Mouse (Mus musculus) thymus, adult 2 months (tissue): ENCODE results near the gene Gtf2h1. TPM values are rescaled to one million over a fixed set of nuclear protein-coding genes. Genes with fewer than 3 reads are reported as not detected.

Source experiments
- DNase-seq: peaks from one replicate; pipeline ENCODE4 v3.0.0; 2021
- H3K27ac ChIP-seq: fragments of 200-500 bp; 2 replicates; pipeline ENCODE4 v1.5.1; 2012; ENCODE audit warnings: low read length, control low read depth; ENCODE audit not compliant: control insufficient read depth, insufficient read depth
- H3K27me3 ChIP-seq: fragments of 200-500 bp; 2 replicates; pipeline ENCODE4 v1.6.1; 2012; ENCODE audit warnings: mild to moderate bottlenecking, low read length, moderate library complexity, mixed read lengths; ENCODE audit not compliant: control insufficient read depth, insufficient read depth
- H3K36me3 ChIP-seq: fragments of 200-500 bp; 2 replicates; pipeline ENCODE4 v1.6.1; 2012; ENCODE audit warnings: mild to moderate bottlenecking, low read length, moderate library complexity; ENCODE audit not compliant: control insufficient read depth, insufficient read depth
- H3K4me1 ChIP-seq: fragments of 200-500 bp; replicated peaks from 2 replicates; pipeline ENCODE4 v1.6.1; 2012; ENCODE audit warnings: low read length; ENCODE audit not compliant: control insufficient read depth, insufficient read depth
- H3K4me3 ChIP-seq: fragments of 200-500 bp; 2 replicates; pipeline ENCODE4 v1.5.1; 2012; ENCODE audit warnings: mild to moderate bottlenecking, low read length, control low read depth, moderate library complexity; ENCODE audit not compliant: control insufficient read depth, insufficient read depth
- CTCF ChIP-seq: fragments of 200-500 bp; IDR thresholded peaks from 2 replicates; pipeline ENCODE4 v1.5.1; 2012; ENCODE audit warnings: mild to moderate bottlenecking, control low read depth, low read length, moderate library complexity, borderline replicate concordance; ENCODE audit not compliant: control insufficient read depth, poor library complexity, insufficient read depth; ENCODE audit errors: extremely low read depth
- POLR2A ChIP-seq: fragments of 200-500 bp; IDR thresholded peaks from 2 replicates; pipeline ENCODE4 v1.6.1; 2012; ENCODE audit warnings: mild to moderate bottlenecking, low read length, control low read depth, moderate library complexity; ENCODE audit not compliant: control insufficient read depth, poor library complexity, insufficient read depth; ENCODE audit errors: extremely low read depth
- WGBS: fragments of 180-500 bp; shearing (Covaris S2); methylation state at CpG from one replicate; pipeline ENCODE4 v1.1.7; 2018; 5-methylcytosine and 5-hydroxymethylcytosine counted together
- polyA plus RNA-seq: library from polyadenylated mRNA; depleted of rRNA; stranded (reverse); fragments of >200 nt; gene quantifications from 2 replicates; pipeline ENCODE4 v1.2.3, GENCODE M21; 2012

Gene Gtf2h1
- polyA plus RNA-seq, 1 experiment: 14.4 TPM

GRCm38 (mm10) chr7:46764672-46765071 lies 31.2 kb upstream of the Gtf2h1 start:
- WGBS: 96% methylated on average over 8 of the region's 8 CpGs
- H3K27ac ChIP-seq: no peak overlapping the region
- DNase-seq: no peak
- TF ChIP-seq POLR2A (no peak), CTCF (no peak)
- H3K4me1 ChIP-seq: no peaks in the 10 kb centered on the region
- peaks cover 43% of the 10 kb centered on the region for H3K36me3 ChIP-seq
- H3K4me3 ChIP-seq: no peak overlapping the region
- no peaks in the 10 kb centered on the region; the same call in 1 of the 2 replicates for H3K27me3 ChIP-seq

- DNase-seq: no peak
- peaks cover 50% of the 10 kb centered on the region for H3K36me3 ChIP-seq
- no peaks in the 10 kb centered on the region; the same call in 1 of the 2 replicates for H3K27me3 ChIP-seq
- no peak overlapping the region for H3K4me3 ChIP-seq
- TF ChIP-seq CTCF (no peak), POLR2A (no peak)
- H3K27ac ChIP-seq: no peak overlapping the region
- no peaks in the 10 kb centered on the region for H3K4me1 ChIP-seq
Measured at GRCm38 (mm10) chr7:46767371-46767770, 28.5 kb upstream of the Gtf2h1 start.

- no peak overlapping the region for H3K27ac ChIP-seq
- 96% methylated on average over 7 of the region's 7 CpGs for WGBS
- no peak for TF ChIP-seq POLR2A
- TF ChIP-seq CTCF: no peak
- no peak overlapping the region for H3K4me3 ChIP-seq
- no peak for DNase-seq
- H3K27me3 ChIP-seq: no peaks in the 10 kb centered on the region; the same call in 1 of the 2 replicates
- H3K36me3 ChIP-seq: peaks cover 52% of the 10 kb centered on the region
- no peaks in the 10 kb centered on the region for H3K4me1 ChIP-seq
Measured at GRCm38 (mm10) chr7:46768451-46768850, 27.5 kb upstream of the Gtf2h1 start.

- TF ChIP-seq CTCF (peak; percentile 39; the same call in 1 of the 2 replicates), POLR2A (no peak)
- H3K27me3 ChIP-seq: no peaks in the 10 kb centered on the region
- DNase-seq: peak; percentile 26
- no peak overlapping the region for H3K4me3 ChIP-seq
- no peaks in the 10 kb centered on the region for H3K4me1 ChIP-seq
- peaks cover 60% of the 10 kb centered on the region for H3K36me3 ChIP-seq
- H3K27ac ChIP-seq: no peak overlapping the region
- WGBS: 72% methylated on average over 4 of the region's 4 CpGs
Measured at GRCm38 (mm10) chr7:46770706-46771105, 25.2 kb upstream of the Gtf2h1 start.

- Histone ChIP-seq H3K36me3 (peaks cover 44% of the 10 kb centered on the region), H3K4me1 (no peaks in the 10 kb centered on the region), H3K27me3 (no peaks in the 10 kb centered on the region), H3K4me3 (no peak overlapping the region), H3K27ac (no peak overlapping the region)
- 85% methylated on average over 5 of the region's 5 CpGs for WGBS
- TF ChIP-seq CTCF (no peak), POLR2A (no peak)
- no peak for DNase-seq
Measured at GRCm38 (mm10) chr7:46789177-46789849, 6.6 kb upstream of the Gtf2h1 start.

- no peak for TF ChIP-seq POLR2A
- no peak for TF ChIP-seq CTCF
- peaks cover 4% of the 10 kb centered on the region for H3K4me1 ChIP-seq
- 91% methylated on average over 4 of the region's 4 CpGs for WGBS
- no peak overlapping the region for H3K27ac ChIP-seq
- no peaks in the 10 kb centered on the region for H3K27me3 ChIP-seq
- peaks cover 12% of the 10 kb centered on the region for H3K36me3 ChIP-seq
- DNase-seq: no peak
- no peak overlapping the region for H3K4me3 ChIP-seq
Measured at GRCm38 (mm10) chr7:46793871-46794270, 2.0 kb upstream of the Gtf2h1 start.

- H3K27me3 ChIP-seq: no peaks in the 10 kb centered on the region
- WGBS: under 1% methylated on average over 31 of the region's 31 CpGs
- H3K27ac ChIP-seq: no peak overlapping the region
- H3K36me3 ChIP-seq: peaks cover 5% of the 10 kb centered on the region; the same call in 1 of the 2 replicates
- DNase-seq: no peak
- peak overlapping the region; percentile 59 for H3K4me3 ChIP-seq
- peaks cover 4% of the 10 kb centered on the region for H3K4me1 ChIP-seq
- TF ChIP-seq CTCF (no peak), POLR2A (no peak)
Measured at GRCm38 (mm10) chr7:46796206-46796679, 340 bp downstream of the Gtf2h1 start.
